Mouse (Mus musculus) forebrain, embryonic 11.5 days (tissue): ENCODE results near the gene Ncoa6. TPM values are rescaled to one million over a fixed set of nuclear protein-coding genes. Genes with fewer than 3 reads are reported as not detected.

Experiments used
- ATAC-seq: fragments of 200-750 bp; cut with Nextera tagmentation; replicated peaks from 2 replicates; pipeline ENCODE4 v1.8.0; 2017; ENCODE audit warnings: moderate TSS enrichment; ENCODE audit not compliant: low FRiP score
- DNase-seq: peaks from one replicate; pipeline ENCODE4 v3.0.0-alpha.2; 2017; ENCODE audit warnings: low spot score
- H3K27ac ChIP-seq: fragments of 300-500 bp; sonication (generic); 2 replicates; pipeline ENCODE4 v1.5.1; 2014; ENCODE audit warnings: low read depth, low read length
- H3K27me3 ChIP-seq: fragments of 300-500 bp; sonication (generic); 2 replicates; pipeline ENCODE4 v1.6.1; 2014; ENCODE audit warnings: mild to moderate bottlenecking, low read length, mixed read lengths; ENCODE audit not compliant: control insufficient read depth, insufficient read depth
- H3K36me3 ChIP-seq: fragments of 300-500 bp; sonication (generic); 2 replicates; pipeline ENCODE4 v1.6.1; 2014; ENCODE audit warnings: mild to moderate bottlenecking, low read length, moderate library complexity, mixed read lengths; ENCODE audit not compliant: control insufficient read depth, insufficient read depth
- H3K4me1 ChIP-seq: fragments of 300-500 bp; sonication (generic); replicated peaks from 2 replicates; pipeline ENCODE4 v1.6.1; 2014; ENCODE audit warnings: low read length, mixed read lengths; ENCODE audit not compliant: control insufficient read depth, insufficient read depth
- H3K4me2 ChIP-seq: fragments of 300-500 bp; sonication (generic); 2 replicates; pipeline ENCODE4 v1.6.1; 2014; ENCODE audit warnings: low read depth, mild to moderate bottlenecking, low read length, moderate library complexity, mixed read lengths; ENCODE audit not compliant: severe bottlenecking
- H3K4me3 ChIP-seq: fragments of 300-500 bp; sonication (generic); 2 replicates; pipeline ENCODE4 v1.5.1; 2014; ENCODE audit warnings: low read depth, low read length
- H3K9ac ChIP-seq: fragments of 300-500 bp; sonication (generic); 2 replicates; pipeline ENCODE4 v1.6.1; 2014; ENCODE audit warnings: low read length
- H3K9me3 ChIP-seq: fragments of 300-500 bp; sonication (generic); 2 replicates; pipeline ENCODE4 v1.6.1; 2016; ENCODE audit warnings: low read length, mixed read lengths; ENCODE audit not compliant: control insufficient read depth
- WGBS: fragments of 180-500 bp; shearing (Covaris S2); extraction: QIAGEN DNeasy Blood & Tissue Kit; methylation state at CpG from one replicate; pipeline ENCODE4 v1.1.7; 2014; 5-methylcytosine and 5-hydroxymethylcytosine counted together
- polyA plus RNA-seq: library from polyadenylated mRNA; unstranded; fragments of >200 nt; fragmentation: Nextera tagmentation; extraction: Ambion mirVana; gene quantifications from 2 replicates; pipeline ENCODE4 v1.2.1, GENCODE M21; 2014

The Ncoa6 gene
- polyA plus RNA-seq, 1 experiment from 2014 or later = 34.3 TPM

GRCm38 (mm10) chr2:155400276-155400675 is 73.4 kb downstream of the Ncoa6 start:
- no peak for ATAC-seq
- H3K36me3 ChIP-seq = peaks cover 2% of the 10 kb centered on the region; the same call in 1 of the 2 replicates

DNA sequence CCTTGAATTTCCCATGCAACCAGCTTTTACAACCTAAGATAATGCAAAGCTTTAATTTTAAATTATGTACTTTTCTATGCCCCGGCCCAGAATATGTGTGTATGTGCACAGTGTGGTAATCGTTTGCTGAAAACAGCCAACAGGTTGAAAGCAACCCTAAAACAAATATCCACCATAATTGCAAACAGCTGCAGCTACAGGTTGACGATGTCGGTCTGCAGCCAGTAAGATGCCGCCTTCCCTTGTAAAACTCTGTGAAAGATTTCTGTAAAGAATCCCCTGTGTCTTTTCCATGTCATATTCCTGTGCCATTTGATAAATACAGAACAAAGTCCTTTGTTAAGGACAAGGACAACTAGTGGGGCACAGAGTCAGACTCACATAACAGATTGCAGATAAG is 79.1 kb downstream of the Ncoa6 start:
- Histone ChIP-seq H3K27me3 (no peaks in the 10 kb centered on the region), H3K4me1 (no peaks in the 10 kb centered on the region), H3K9ac (no peak overlapping the region), H3K36me3 (peaks cover 2% of the 10 kb centered on the region; the same call in 1 of the 2 replicates), H3K27ac (no peak overlapping the region), H3K4me3 (no peak overlapping the region), H3K9me3 (no peaks in the 10 kb centered on the region), H3K4me2 (no peak overlapping the region)
- WGBS = 82% methylated on average over 5 of the region's 5 CpGs
- ATAC-seq = no peak
- DNase-seq = no peak

More at GRCm38 (mm10) chr2:155400276-155400675, 73.4 kb downstream of the Ncoa6 start:
- DNase-seq = no peak
- no peaks in the 10 kb centered on the region for H3K9me3 ChIP-seq
- no peaks in the 10 kb centered on the region for H3K27me3 ChIP-seq
- no peak overlapping the region for H3K4me2 ChIP-seq
- H3K9ac ChIP-seq = no peak overlapping the region
- no peaks in the 10 kb centered on the region for H3K4me1 ChIP-seq
- H3K27ac ChIP-seq = no peak overlapping the region
- H3K4me3 ChIP-seq = no peak overlapping the region

GRCm38 (mm10) chr2:155388573-155388972 is 85.1 kb downstream of the Ncoa6 start:
- Histone ChIP-seq H3K4me2 (no peak overlapping the region), H3K4me1 (peaks cover 6% of the 10 kb centered on the region), H3K27me3 (no peaks in the 10 kb centered on the region), H3K4me3 (no peak overlapping the region), H3K9ac (no peak overlapping the region), H3K9me3 (no peaks in the 10 kb centered on the region), H3K27ac (no peak overlapping the region), H3K36me3 (peaks cover 2% of the 10 kb centered on the region; the same call in 1 of the 2 replicates)
- ATAC-seq (no peak), DNase-seq (no peak)
- 100% methylated on average over 2 of the region's 2 CpGs for WGBS

DNA sequence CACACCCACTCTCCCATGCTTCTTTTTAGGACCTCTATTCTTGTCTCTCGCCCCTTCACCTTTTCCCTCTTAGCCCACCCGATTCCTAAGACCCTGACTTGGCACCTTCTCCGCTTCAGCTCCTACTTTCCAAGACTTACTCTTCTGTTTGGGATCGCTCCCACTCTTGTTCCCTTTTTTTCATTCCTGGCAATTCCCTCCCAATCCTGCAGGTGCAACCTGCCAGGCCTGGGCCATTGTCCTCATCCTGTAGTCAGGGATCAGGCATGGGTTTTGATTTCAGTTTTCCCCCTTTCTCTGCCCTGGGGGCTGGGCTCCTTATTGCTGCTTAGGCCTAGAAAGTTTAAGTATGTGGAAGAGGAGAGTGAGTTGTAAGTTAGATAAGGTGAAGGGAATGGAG is 86.6 kb downstream of the Ncoa6 start:
- Histone ChIP-seq H3K4me3 (no peak overlapping the region), H3K9ac (0 out of 2 replicates have a peak overlapping the region, but pooled peaks have one; percentile 33), H3K36me3 (peaks cover 2% of the 10 kb centered on the region; the same call in 1 of the 2 replicates), H3K9me3 (no peaks in the 10 kb centered on the region), H3K4me1 (peaks cover 6% of the 10 kb centered on the region), H3K4me2 (no peak overlapping the region), H3K27ac (no peak overlapping the region), H3K27me3 (no peaks in the 10 kb centered on the region)
- WGBS = 47% methylated on average over 4 of the region's 4 CpGs
- DNase-seq (no peak), ATAC-seq (no peak)

GRCm38 (mm10) chr2:155386534-155386899 is 87.2 kb downstream of the Ncoa6 start:
- H3K4me1 ChIP-seq = peaks cover 6% of the 10 kb centered on the region
- peak overlapping the region; percentile 33 for H3K9ac ChIP-seq
- H3K36me3 ChIP-seq = peaks cover 2% of the 10 kb centered on the region; the same call in 1 of the 2 replicates
- H3K27ac ChIP-seq = no peak overlapping the region
- H3K9me3 ChIP-seq = no peaks in the 10 kb centered on the region
- WGBS = 12% methylated on average over 27 of the region's 27 CpGs
- peak; percentile 50 for DNase-seq
- H3K4me2 ChIP-seq = no peak overlapping the region
- H3K27me3 ChIP-seq = no peaks in the 10 kb centered on the region
- no peak for ATAC-seq
- no peak overlapping the region for H3K4me3 ChIP-seq

DNA sequence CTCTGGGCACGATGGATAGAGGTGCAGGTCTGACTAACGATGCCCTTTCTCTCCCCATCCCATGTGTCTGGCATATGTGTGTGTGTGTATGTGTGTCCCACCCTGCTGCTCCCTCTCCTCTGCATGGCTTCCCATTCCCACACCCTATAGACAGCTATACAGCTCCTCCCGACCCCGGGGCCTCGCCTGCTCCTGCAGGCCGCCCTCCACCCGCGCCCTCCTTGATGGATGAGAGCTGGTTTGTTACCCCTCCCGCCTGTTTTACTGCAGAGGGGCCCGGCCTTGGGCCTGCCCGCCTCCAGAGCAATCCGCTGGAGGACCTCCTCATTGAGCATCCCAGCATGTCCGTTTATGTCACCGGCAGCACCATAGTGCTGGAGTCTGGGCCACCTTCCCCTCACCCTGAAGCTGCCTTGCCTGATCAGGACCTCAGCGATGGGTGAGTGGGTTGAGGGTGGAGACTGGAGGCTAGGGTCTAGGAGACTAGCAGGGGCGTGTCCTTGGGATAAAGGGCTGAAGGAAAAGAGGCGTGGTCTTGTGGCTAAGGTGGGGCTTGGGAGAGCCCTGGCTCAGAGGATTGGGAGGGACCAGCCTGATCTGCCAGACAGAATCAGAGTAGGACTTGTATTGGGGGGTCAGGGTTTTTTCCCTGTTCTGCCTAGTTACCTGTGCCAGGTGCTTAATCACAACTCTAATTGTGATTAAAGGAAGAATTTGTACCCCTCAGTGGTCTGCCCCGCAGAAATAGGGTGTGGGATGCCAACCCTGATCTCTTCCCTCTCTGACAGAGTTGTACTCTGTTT is 87.8 kb downstream of the Ncoa6 start:
- H3K36me3 ChIP-seq = peaks cover 2% of the 10 kb centered on the region; the same call in 1 of the 2 replicates
- no peak overlapping the region for H3K4me3 ChIP-seq
- no peak overlapping the region for H3K27ac ChIP-seq
- H3K9me3 ChIP-seq = no peaks in the 10 kb centered on the region
- DNase-seq = peak; percentile 57
- H3K4me2 ChIP-seq = 0 out of 2 replicates have a peak overlapping the region, but pooled peaks have one; percentile 8
- peaks cover 6% of the 10 kb centered on the region for H3K4me1 ChIP-seq
- no peak for ATAC-seq
- H3K9ac ChIP-seq = peak overlapping the region; percentile 33
- H3K27me3 ChIP-seq = no peaks in the 10 kb centered on the region
- 45% methylated on average over 18 of the region's 18 CpGs for WGBS

DNA sequence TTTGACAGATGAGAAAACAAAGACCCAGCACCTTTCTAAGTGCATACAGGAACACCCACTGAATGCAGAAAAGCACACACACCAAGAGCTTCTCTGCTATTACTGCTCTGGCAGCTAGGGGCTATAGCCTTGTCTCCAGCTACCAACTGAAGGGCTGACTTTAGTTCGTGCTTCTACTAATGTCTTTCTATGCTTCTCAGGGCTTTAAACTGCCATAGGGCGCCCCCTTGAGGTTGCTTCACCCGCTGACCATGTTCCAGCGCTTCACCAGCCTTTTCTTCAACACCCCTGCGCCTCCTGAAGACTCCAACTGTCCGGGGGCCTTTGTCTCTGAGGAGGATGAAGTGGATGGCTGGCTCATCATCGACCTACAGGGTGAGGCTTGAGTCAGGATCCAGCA is 88.6 kb downstream of the Ncoa6 start:
- H3K9ac ChIP-seq = no peak overlapping the region
- H3K4me1 ChIP-seq = peaks cover 6% of the 10 kb centered on the region
- H3K4me2 ChIP-seq = no peak overlapping the region
- DNase-seq = peak; percentile 85
- peaks cover 2% of the 10 kb centered on the region; the same call in 1 of the 2 replicates for H3K36me3 ChIP-seq
- H3K27ac ChIP-seq = no peak overlapping the region
- WGBS = 21% methylated on average over 7 of the region's 7 CpGs
- no peaks in the 10 kb centered on the region for H3K9me3 ChIP-seq
- H3K4me3 ChIP-seq = no peak overlapping the region
- H3K27me3 ChIP-seq = 0 out of 2 replicates have a peak, but pooled peaks cover 4% of the 10 kb centered on the region
- no peak for ATAC-seq

GRCm38 (mm10) chr2:155382791-155383438 is 90.8 kb downstream of the Ncoa6 start:
- peak overlapping the region; percentile 87 for H3K4me3 ChIP-seq
- WGBS = 76% methylated on average over 2 of the region's 2 CpGs
- 0 out of 2 replicates have a peak, but pooled peaks cover 4% of the 10 kb centered on the region for H3K27me3 ChIP-seq
- H3K9me3 ChIP-seq = no peaks in the 10 kb centered on the region
- H3K4me2 ChIP-seq = peak overlapping the region; percentile 69
- no peak overlapping the region for H3K27ac ChIP-seq
- peaks cover 6% of the 10 kb centered on the region for H3K4me1 ChIP-seq
- ATAC-seq (no peak), DNase-seq (no peak)
- H3K9ac ChIP-seq = no peak overlapping the region
- H3K36me3 ChIP-seq = peaks cover 2% of the 10 kb centered on the region; the same call in 1 of the 2 replicates
